Mouse (Mus musculus) liver, postnatal 0 days (tissue): ENCODE results near the gene Fzd9.

Source experiments
- CTCF ChIP-seq: sonication (generic); IDR thresholded peaks from 2 replicates; pipeline ENCODE4 v1.5.1; 2016; ENCODE audit warnings: antibody characterized with exemption, low read depth
- EP300 ChIP-seq: IDR thresholded peaks from 2 replicates; pipeline ENCODE4 v1.6.1; 2016; ENCODE audit warnings: antibody characterized with exemption, low read depth, mild to moderate bottlenecking

- TF ChIP-seq CTCF (no peak), EP300 (no peak; the same call in 1 of the 2 replicates)
Measured at GRCm38 (mm10) chr5:135264548-135264947, 13.5 kb upstream of the Fzd9 start.
